Mouse (Mus musculus) erythroblast, embryonic 14.5 days (primary cell): ENCODE measurements around the gene Ccdc144b.

Source experiments
- GATA1 ChIP-seq: IDR thresholded peaks from 2 replicates; pipeline ENCODE4 v1.6.1; 2012; ENCODE audit warnings: low read length, inconsistent platforms, mixed read lengths
- TAL1 ChIP-seq: IDR thresholded peaks from 3 replicates; pipeline ENCODE4 v1.6.1; 2012; ENCODE audit warnings: low read length, inconsistent platforms, mixed read lengths

- no peak for TF ChIP-seq GATA1
- TF ChIP-seq TAL1 = no peak
Measured at GRCm38 (mm10) chr3:35986266-35986665, 67.1 kb downstream of the Ccdc144b start.
